Mouse (Mus musculus) midbrain, embryonic 16.5 days (tissue): ENCODE measurements around the gene Spag5. TPM values are rescaled to one million over a fixed set of nuclear protein-coding genes. Genes with fewer than 3 reads are reported as not detected.

ENCODE experiments used
- ATAC-seq: fragments of 200-750 bp; cut with Nextera tagmentation; 2 replicates; pipeline ENCODE4 v1.8.0; 2017; ENCODE audit warnings: moderate TSS enrichment
- H3K27ac ChIP-seq: fragments of 300-500 bp; sonication (generic); 2 replicates; pipeline ENCODE4 v1.5.1; 2014; ENCODE audit warnings: mild to moderate bottlenecking, low read length, mixed read lengths
- H3K27me3 ChIP-seq: fragments of 300-500 bp; sonication (generic); 2 replicates; pipeline ENCODE4 v1.6.1; 2014; ENCODE audit warnings: low read depth, low read length, mixed read lengths; ENCODE audit not compliant: control insufficient read depth, insufficient read depth
- H3K36me3 ChIP-seq: fragments of 300-500 bp; sonication (generic); 2 replicates; pipeline ENCODE4 v1.6.1; 2014; ENCODE audit warnings: mild to moderate bottlenecking, low read length, moderate library complexity, mixed read lengths; ENCODE audit not compliant: control insufficient read depth, insufficient read depth
- H3K4me1 ChIP-seq: fragments of 300-500 bp; sonication (generic); 2 replicates; pipeline ENCODE4 v1.6.1; 2014; ENCODE audit warnings: mild to moderate bottlenecking, low read length, mixed read lengths; ENCODE audit not compliant: control insufficient read depth, insufficient read depth
- H3K4me2 ChIP-seq: fragments of 300-500 bp; sonication (generic); 2 replicates; pipeline ENCODE4 v1.6.1; 2014; ENCODE audit warnings: mild to moderate bottlenecking, low read length, mixed read lengths
- H3K4me3 ChIP-seq: fragments of 300-500 bp; sonication (generic); 2 replicates; pipeline ENCODE4 v1.5.1; 2014; ENCODE audit warnings: low read depth, mild to moderate bottlenecking, low read length, moderate library complexity, mixed read lengths
- H3K9ac ChIP-seq: fragments of 300-500 bp; sonication (generic); 2 replicates; pipeline ENCODE4 v1.6.1; 2014; ENCODE audit warnings: low read depth, low read length, mixed read lengths
- H3K9me3 ChIP-seq: fragments of 300-500 bp; sonication (generic); replicated peaks from 2 replicates; pipeline ENCODE4 v1.6.1; 2014; ENCODE audit warnings: mild to moderate bottlenecking, low read length, mixed read lengths; ENCODE audit not compliant: control insufficient read depth, poor library complexity, severe bottlenecking
- WGBS: fragments of 180-500 bp; shearing (Covaris S2); extraction: QIAGEN DNeasy Blood & Tissue Kit; methylation state at CpG from one replicate; pipeline ENCODE4 v1.1.7; 2014; 5-methylcytosine and 5-hydroxymethylcytosine counted together
- polyA plus RNA-seq: library from polyadenylated mRNA; unstranded; fragments of >200 nt; fragmentation: Nextera tagmentation; extraction: Ambion mirVana; gene quantifications from 2 replicates; pipeline ENCODE4 v1.2.1, GENCODE M21; 2015

The Spag5 gene
- polyA plus RNA-seq, 1 experiment from 2014 or later = 4.2 TPM

DNA sequence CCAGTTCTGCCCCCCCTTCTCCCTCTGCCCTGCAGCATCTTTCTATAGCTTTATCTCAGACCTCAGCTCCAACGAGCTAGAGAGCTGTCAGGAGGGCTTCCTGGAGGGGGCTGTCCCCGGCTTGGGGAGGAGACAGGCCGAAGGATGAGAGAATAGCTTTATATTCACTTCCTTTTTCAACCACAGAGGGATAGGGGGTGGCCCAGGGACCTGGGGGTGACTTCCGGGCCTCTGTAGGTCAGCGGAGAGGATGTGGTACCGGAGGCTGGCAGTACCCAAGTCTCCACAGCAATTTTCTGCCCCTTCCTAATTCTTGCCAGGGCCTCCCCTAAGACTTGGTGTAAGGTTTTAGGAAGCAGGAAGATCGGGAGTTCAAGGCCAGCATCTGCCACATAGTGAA, 44.5 kb downstream of the Spag5 start:
- no peaks in the 10 kb centered on the region for H3K9me3 ChIP-seq
- H3K27ac ChIP-seq = no peak overlapping the region
- H3K4me3 ChIP-seq = no peak overlapping the region
- H3K4me1 ChIP-seq = peaks cover 31% of the 10 kb centered on the region
- peaks cover 11% of the 10 kb centered on the region for H3K36me3 ChIP-seq
- no peak overlapping the region for H3K9ac ChIP-seq
- WGBS = 84% methylated on average over 7 of the region's 7 CpGs
- no peak overlapping the region for H3K4me2 ChIP-seq
- H3K27me3 ChIP-seq = no peaks in the 10 kb centered on the region
- no peak for ATAC-seq

DNA sequence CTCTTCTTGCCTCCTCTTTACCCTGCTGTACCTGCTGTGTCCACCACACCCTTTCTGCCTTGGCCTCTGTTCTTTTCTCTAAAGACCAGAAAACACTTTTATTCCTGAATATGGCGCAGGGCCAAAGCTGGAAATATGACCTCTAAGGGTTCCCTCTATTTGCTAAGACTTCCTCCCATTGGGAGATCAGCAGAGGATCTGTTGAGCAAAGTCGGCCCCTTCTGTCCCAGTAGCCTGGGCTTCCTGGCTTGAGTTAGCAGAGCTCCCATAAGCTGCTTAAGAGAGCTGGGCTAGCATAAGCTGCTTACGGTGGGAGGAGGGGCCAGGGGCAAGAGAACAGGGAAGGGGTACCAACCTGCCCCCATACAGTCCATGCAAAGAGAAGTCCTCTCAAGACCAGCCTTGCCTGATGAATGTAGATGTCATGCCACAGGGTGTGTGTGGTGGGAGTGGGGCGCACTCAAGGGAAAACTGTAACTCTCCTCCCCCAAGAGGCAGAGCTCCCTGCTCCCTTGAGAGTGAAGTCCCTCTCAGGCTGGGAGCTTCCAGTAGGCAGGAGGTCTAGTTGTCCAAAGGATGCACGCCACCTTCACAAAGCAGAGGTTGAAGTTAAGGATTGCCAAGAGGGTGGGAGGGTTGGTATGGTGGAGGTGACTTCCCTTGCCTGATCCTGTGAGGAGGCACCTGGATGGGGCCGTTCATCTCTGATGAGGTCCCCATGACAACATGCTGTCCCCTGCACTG, 45.2 kb downstream of the Spag5 start:
- Histone ChIP-seq H3K9me3 (no peaks in the 10 kb centered on the region), H3K9ac (no peak overlapping the region), H3K4me3 (no peak overlapping the region), H3K27me3 (no peaks in the 10 kb centered on the region), H3K4me1 (peaks cover 31% of the 10 kb centered on the region), H3K27ac (no peak overlapping the region), H3K36me3 (peaks cover 11% of the 10 kb centered on the region), H3K4me2 (no peak overlapping the region)
- ATAC-seq = no peak
- WGBS = 60% methylated on average over 6 of the region's 6 CpGs

DNA sequence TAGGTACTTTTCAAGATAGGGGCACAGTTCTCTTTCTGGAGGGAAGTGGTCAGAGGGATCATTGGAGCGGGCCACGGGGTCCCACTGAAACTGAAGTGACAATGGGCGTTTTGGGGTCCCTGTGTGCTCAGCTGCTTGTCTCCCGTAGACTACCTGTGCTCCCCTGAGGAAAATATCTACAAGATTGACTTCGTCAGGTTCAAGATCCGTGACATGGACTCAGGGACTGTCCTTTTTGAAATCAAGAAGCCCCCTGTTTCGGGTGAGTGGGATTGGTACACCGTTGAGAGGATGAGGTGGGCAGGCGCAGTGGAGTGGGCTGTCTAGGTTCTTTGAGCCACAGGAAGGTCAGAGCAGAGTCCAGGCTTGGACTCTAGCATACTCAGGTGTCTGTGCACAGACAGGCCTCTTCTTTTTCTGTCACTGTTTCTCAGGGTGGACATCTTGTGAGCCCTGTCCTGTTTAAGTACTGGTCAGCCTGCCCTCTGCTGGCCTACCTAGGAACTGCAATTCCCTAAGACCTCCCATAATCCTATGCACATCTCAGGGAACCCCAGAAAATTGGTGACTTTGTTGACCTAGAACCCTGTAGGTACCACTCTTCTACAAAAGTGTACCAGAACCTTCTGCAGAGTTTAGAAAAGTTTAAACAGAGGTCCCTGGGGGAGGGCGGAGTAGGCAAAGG, 45.9 kb downstream of the Spag5 start:
- ATAC-seq = no peak
- H3K4me1 ChIP-seq = peaks cover 31% of the 10 kb centered on the region
- H3K9ac ChIP-seq = no peak overlapping the region
- H3K27me3 ChIP-seq = no peaks in the 10 kb centered on the region
- no peak overlapping the region for H3K4me3 ChIP-seq
- WGBS = 92% methylated on average over 10 of the region's 10 CpGs
- 0 out of 2 replicates have a peak overlapping the region, but pooled peaks have one; percentile 6 for H3K27ac ChIP-seq
- peaks cover 8% of the 10 kb centered on the region for H3K36me3 ChIP-seq
- no peak overlapping the region for H3K4me2 ChIP-seq
- no peaks in the 10 kb centered on the region for H3K9me3 ChIP-seq

DNA sequence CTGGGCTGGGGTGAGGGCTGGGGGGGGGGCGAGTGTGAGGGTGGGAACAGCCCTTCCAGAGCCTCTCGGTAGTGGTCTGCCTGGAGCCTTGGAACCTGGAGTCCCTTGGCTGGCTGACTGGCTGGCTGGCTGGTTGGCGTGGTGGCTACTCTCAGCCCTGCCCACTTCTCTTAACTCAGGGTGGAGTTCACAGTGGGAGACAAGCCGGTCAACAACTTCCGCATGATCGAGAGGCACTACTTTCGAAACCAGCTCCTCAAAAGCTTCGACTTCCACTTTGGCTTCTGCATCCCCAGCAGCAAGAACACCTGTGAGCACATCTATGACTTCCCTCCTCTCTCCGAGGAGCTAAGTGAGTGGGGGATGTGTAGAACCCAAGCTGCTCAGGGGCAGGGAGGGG, 46.6 kb downstream of the Spag5 start:
- H3K9me3 ChIP-seq = no peaks in the 10 kb centered on the region
- ATAC-seq = no peak
- peaks cover 8% of the 10 kb centered on the region for H3K36me3 ChIP-seq
- no peak overlapping the region for H3K4me3 ChIP-seq
- no peak overlapping the region for H3K4me2 ChIP-seq
- no peaks in the 10 kb centered on the region for H3K27me3 ChIP-seq
- H3K27ac ChIP-seq = no peak overlapping the region
- peaks cover 31% of the 10 kb centered on the region for H3K4me1 ChIP-seq
- WGBS = 83% methylated on average over 9 of the region's 9 CpGs
- no peak overlapping the region for H3K9ac ChIP-seq

DNA sequence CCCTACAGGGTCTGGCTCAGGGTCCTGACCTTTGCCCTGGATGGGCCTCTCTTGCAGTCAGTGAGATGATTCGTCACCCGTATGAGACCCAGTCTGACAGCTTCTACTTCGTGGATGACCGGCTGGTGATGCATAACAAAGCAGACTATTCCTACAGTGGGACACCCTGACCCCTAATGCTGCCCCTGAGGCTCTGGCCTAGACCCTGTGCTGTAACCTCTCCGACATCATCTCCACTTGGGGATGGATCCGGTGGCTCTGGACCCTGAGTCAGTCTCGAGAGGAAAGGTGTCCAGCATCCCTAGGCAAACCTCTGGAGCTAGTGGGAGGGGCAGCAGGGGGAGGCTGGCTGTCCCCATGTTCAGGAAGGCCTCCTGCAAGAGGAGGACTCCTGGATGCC, 47.1 kb downstream of the Spag5 start:
- H3K4me3 ChIP-seq = no peak overlapping the region
- H3K27me3 ChIP-seq = no peaks in the 10 kb centered on the region
- no peak overlapping the region for H3K27ac ChIP-seq
- ATAC-seq = no peak
- no peak overlapping the region for H3K9ac ChIP-seq
- H3K9me3 ChIP-seq = no peaks in the 10 kb centered on the region
- 75% methylated on average over 7 of the region's 7 CpGs for WGBS
- H3K4me2 ChIP-seq = no peak overlapping the region
- peaks cover 8% of the 10 kb centered on the region for H3K36me3 ChIP-seq
- H3K4me1 ChIP-seq = peaks cover 31% of the 10 kb centered on the region

DNA sequence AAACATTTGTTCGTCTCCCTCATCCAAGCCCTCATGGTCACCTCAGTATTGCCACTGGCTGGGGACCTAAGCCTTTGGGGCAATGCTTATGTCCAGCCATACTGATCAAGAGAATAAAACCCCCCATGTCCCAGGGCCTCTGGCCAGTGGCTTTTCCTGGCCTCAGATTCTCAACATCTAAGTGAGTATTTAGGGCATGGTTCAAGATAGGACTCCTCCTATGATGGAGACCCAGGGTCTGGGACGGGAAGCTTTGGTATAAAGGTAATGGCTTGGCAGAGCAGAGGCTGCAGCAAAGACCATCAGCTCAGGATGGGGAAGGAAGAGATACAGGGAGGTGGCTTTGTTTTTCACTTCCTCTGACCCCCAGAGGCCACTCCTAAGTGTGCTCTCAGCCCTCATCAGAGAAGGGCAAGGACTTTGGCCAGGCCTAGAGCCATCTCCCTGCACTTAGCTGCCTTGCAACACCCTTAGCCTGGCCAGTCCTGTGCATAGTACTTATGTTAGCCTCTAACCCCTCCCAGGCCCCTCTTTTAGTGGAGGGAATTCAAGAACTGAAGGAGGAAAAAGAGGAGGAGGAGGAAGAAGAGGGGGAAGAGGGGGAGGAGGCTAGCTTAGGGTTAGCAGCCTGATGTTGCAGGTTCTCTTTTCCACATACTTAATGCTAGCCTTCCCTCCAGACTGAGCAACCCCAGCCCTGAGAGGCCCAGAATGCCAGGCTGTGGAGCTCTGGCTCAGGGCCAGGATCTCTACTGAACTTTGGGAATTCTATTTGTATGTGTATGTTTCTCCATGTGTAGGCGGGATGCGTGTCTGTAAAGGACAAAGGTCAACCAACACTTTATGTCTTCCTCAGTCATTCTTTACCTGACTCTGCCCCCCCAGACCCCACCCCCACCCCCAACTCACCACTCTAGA, 48.4 kb downstream of the Spag5 start:
- 93% methylated on average over 4 of the region's 4 CpGs for WGBS
- no peak for ATAC-seq
- peaks cover 24% of the 10 kb centered on the region for H3K4me1 ChIP-seq

DNA sequence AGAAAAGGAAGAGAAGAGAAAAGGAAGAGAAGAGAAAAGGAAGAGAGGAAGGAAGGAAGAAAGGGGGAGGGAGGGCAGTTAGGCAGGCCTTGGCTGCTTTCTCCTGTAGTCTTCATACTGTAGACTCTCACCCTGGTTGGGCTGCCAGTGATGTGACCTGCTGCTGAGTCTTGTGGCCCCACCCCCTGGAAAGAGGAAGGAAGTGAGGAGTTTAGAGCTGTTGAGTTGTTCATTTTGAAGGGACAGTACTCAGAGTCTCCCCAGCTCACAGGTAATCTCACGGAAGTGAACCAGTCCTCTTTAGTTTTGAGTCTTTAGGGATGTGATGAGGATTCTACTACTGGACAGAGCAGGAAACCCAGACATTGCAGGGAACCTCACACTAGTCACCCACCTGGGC, 51.8 kb downstream of the Spag5 start:
- Histone ChIP-seq H3K9me3 (no peaks in the 10 kb centered on the region), H3K27me3 (no peaks in the 10 kb centered on the region), H3K4me3 (no peak overlapping the region), H3K4me1 (0 out of 2 replicates have a peak, but pooled peaks cover 2% of the 10 kb centered on the region), H3K4me2 (no peak overlapping the region), H3K27ac (no peak overlapping the region), H3K36me3 (peaks cover 6% of the 10 kb centered on the region), H3K9ac (no peak overlapping the region)
- 100% methylated on average over 1 of the region's 1 CpGs for WGBS
- no peak for ATAC-seq

More for the DNA sequence above, 48.4 kb downstream of the Spag5 start:
- Histone ChIP-seq H3K9me3 (no peaks in the 10 kb centered on the region), H3K4me3 (no peak overlapping the region), H3K27me3 (no peaks in the 10 kb centered on the region), H3K36me3 (peaks cover 8% of the 10 kb centered on the region), H3K4me2 (no peak overlapping the region), H3K9ac (no peak overlapping the region), H3K27ac (no peak overlapping the region)

DNA sequence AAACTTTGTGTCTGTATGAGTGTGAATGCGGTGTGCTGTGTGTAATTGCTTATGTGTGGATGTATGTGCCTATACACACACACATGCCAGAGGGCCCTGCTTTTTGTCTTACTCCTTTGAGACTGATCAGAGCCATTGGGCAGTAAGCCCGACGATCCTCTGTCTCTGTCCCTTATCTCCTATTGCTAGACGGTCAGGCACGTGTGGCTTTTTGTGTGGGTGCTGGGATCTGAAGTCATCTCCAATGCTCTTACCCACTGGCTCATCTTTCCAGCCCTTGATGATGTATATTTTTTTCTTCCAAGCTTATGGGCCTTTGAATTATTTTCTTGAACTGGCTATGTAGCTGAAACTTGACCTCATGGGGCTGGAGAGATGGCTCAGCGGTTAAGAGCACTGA, 53.6 kb downstream of the Spag5 start:
- H3K4me2 ChIP-seq = no peak overlapping the region
- no peak for ATAC-seq

More for the DNA sequence above, 53.6 kb downstream of the Spag5 start:
- Histone ChIP-seq H3K4me3 (no peak overlapping the region), H3K36me3 (no peaks in the 10 kb centered on the region), H3K9me3 (no peaks in the 10 kb centered on the region), H3K9ac (no peak overlapping the region), H3K27me3 (no peaks in the 10 kb centered on the region), H3K27ac (no peak overlapping the region), H3K4me1 (0 out of 2 replicates have a peak, but pooled peaks cover 2% of the 10 kb centered on the region)
- WGBS = 92% methylated on average over 6 of the region's 6 CpGs
